Mouse (Mus musculus) CH12.LX (cell line): ENCODE measurements at regions not wholly inside any gene's neighbourhood (a gene's known extent, or its start where the extent isn't known, plus 50 kb on each side); places are given as distances from the start of the nearest gene placed in this dataset.

Experiments used
- MYC ChIP-seq: IDR thresholded peaks from 2 replicates; pipeline ENCODE4 v1.6.1; 2011; ENCODE audit warnings: low read depth, mild to moderate bottlenecking, improper control_type of control experiment, low read length
- POLR2A ChIP-seq: IDR thresholded peaks from 2 replicates; pipeline ENCODE4 v1.6.1; 2011; ENCODE audit warnings: low read depth, mild to moderate bottlenecking, improper control_type of control experiment, low read length

DNA sequence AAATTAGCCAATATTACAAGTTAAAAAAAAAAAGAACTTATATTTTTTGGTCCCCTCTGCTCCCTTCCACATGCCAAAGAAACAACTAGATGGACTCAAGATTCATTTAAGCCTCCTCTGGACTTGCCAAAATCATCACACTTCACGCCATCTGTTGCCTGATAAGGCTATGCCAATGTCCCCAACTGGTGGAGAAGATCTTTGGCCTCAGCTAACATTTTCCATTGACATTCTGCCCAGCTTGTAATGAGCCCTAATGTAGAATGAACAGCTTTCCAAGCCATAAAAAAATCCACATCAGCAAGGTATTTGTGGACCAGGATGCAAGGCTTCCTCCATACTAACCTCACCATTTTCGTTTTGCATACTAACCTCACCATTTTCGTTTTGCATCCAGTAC lies 531.2 kb downstream of the Synb start:
- no peak for TF ChIP-seq POLR2A
- no peak for TF ChIP-seq MYC
